Mouse (Mus musculus) kidney, adult 2 months (tissue): ENCODE measurements around the gene Fn3k.

ENCODE experiments used
- CTCF ChIP-seq: fragments of 200-500 bp; conservative IDR thresholded peaks from 2 replicates; pipeline ENCODE4 v1.5.1; 2011; ENCODE audit warnings: low read depth, mild to moderate bottlenecking, control low read depth, low read length, moderate library complexity, mixed read lengths; ENCODE audit not compliant: insufficient read depth, insufficient read length
- POLR2A ChIP-seq: fragments of 200-500 bp; IDR thresholded peaks from one replicate; pipeline ENCODE4 v1.6.1; 2011; ENCODE audit warnings: low read depth, low read length, control low read depth

GRCm38 (mm10) chr11:121481129-121481528 lies 46.4 kb downstream of the Fn3k start:
- TF ChIP-seq CTCF (no peak), POLR2A (no peak)
